Mouse (Mus musculus) midbrain, embryonic 15.5 days (tissue): ENCODE results near the gene Ddx6. TPM values are rescaled to one million over a fixed set of nuclear protein-coding genes. Genes with fewer than 3 reads are reported as not detected.
A peak's percentile ranks its signal among the peaks of the same experiment; 100 is the strongest.

Experiments used
- ATAC-seq: fragments of 200-750 bp; cut with Nextera tagmentation; replicated peaks from 2 replicates; pipeline ENCODE4 v1.8.0; 2017; ENCODE audit warnings: moderate TSS enrichment
- H3K27ac ChIP-seq: fragments of 300-500 bp; sonication (generic); 2 replicates; pipeline ENCODE4 v1.5.1; 2015; ENCODE audit warnings: mild to moderate bottlenecking, inconsistent platforms
- H3K27me3 ChIP-seq: fragments of 300-500 bp; sonication (generic); replicated peaks from 2 replicates; pipeline ENCODE4 v1.6.1; 2015; ENCODE audit warnings: inconsistent platforms
- H3K36me3 ChIP-seq: fragments of 300-500 bp; sonication (generic); replicated peaks from 2 replicates; pipeline ENCODE4 v1.6.1; 2015; ENCODE audit warnings: inconsistent platforms
- H3K4me1 ChIP-seq: fragments of 300-500 bp; sonication (generic); 2 replicates; pipeline ENCODE4 v1.6.1; 2015; ENCODE audit warnings: inconsistent platforms
- H3K4me2 ChIP-seq: fragments of 300-500 bp; sonication (generic); 2 replicates; pipeline ENCODE4 v1.6.1; 2015; ENCODE audit warnings: inconsistent platforms, mild to moderate bottlenecking, moderate library complexity
- H3K4me3 ChIP-seq: fragments of 300-500 bp; sonication (generic); 2 replicates; pipeline ENCODE4 v1.5.1; 2015; ENCODE audit warnings: mild to moderate bottlenecking, inconsistent platforms
- H3K9ac ChIP-seq: fragments of 300-500 bp; sonication (generic); 2 replicates; pipeline ENCODE4 v1.6.1; 2015; ENCODE audit warnings: mild to moderate bottlenecking, inconsistent platforms
- H3K9me3 ChIP-seq: fragments of 300-500 bp; sonication (generic); 2 replicates; pipeline ENCODE4 v1.6.1; 2016; ENCODE audit warnings: inconsistent platforms
- WGBS: fragments of 180-500 bp; shearing (Covaris S2); methylation state at CpG from one replicate; pipeline ENCODE4 v1.1.7; 2015; ENCODE audit warnings: mixed read lengths; 5-methylcytosine and 5-hydroxymethylcytosine counted together
- polyA plus RNA-seq: library from polyadenylated mRNA; unstranded; fragments of >200 nt; fragmentation: Nextera tagmentation; extraction: Ambion mirVana; gene quantifications from 2 replicates; pipeline ENCODE4 v1.2.1, GENCODE M21; 2015

The Ddx6 gene
- polyA plus RNA-seq, 1 experiment from 2014 or later: 22.6 TPM

DNA sequence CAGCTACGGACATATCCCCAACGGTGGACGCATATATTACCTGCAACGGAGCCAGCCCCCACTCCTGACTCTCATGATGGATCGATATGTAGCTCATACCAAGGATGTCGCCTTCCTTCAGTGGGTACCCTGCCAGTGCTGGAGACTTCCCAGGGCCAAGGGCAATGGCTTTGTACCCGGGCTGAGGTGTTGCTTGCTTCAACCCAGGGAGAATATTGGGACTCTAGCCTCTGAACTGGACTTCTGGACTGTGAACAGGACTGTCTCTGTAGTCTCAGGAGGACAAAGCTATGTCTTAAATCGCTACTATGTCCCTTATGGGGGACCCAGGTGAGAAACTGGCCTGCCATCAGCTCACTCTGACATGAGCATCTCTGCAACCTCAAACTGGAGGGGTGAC lies 78.4 kb downstream of the Ddx6 start:
- Histone ChIP-seq H3K4me2 (no peak overlapping the region), H3K9ac (no peak overlapping the region), H3K9me3 (no peaks in the 10 kb centered on the region), H3K4me1 (peaks cover 25% of the 10 kb centered on the region), H3K27me3 (no peaks in the 10 kb centered on the region), H3K4me3 (no peak overlapping the region), H3K27ac (no peak overlapping the region), H3K36me3 (no peaks in the 10 kb centered on the region; the same call in 1 of the 2 replicates)
- 90% methylated on average over 8 of the region's 8 CpGs for WGBS
- no peak for ATAC-seq

DNA sequence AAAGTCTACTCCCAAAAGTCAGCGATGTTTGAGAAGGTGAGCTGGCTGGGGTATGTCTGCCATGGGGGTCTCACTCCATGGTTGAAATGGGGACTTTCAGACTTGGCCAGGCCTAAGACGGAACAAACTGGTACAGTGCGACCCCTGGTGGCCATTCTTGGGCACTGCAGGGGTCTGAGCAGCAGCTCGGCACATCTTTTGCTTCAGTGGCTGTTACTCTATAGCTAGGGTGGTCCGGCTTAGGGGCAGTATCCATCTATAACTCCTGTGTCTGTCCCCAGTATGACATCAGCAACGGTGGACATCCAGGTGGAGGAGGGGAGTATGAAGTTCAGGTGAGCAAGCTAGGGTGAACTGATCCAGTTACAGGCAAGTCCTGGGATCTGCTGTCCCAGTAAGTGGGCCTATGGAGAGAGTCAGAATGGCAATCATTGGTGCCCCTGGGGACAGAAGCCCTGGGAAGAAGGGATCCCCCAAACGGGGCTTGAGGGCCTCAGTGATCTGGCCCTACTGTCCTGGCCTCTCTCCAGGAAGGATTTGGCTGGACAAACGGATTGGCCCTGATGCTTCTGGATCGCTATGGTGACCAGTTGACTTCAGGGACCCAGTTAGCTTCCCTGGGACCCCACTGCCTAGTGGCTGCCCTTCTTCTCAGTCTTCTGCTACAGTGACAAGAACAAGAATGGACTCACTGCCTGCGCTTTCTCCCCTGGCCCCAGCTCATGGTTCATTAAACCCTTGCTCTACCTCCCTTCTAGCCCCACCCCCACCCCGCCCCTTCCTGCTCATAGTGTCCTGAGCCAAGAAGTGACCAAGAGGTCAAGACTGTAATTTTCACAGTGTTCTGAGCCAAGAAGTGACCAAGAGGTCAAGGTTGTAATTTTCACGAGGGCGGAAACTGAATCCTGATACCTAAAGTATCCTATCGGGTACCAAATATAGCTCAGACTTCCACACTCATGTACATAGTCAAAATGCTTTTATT lies 80.9 kb downstream of the Ddx6 start:
- H3K4me1 ChIP-seq: peaks cover 25% of the 10 kb centered on the region
- 33% methylated on average over 14 of the region's 14 CpGs for WGBS
- H3K36me3 ChIP-seq: peaks cover 7% of the 10 kb centered on the region; the same call in 1 of the 2 replicates
- H3K4me3 ChIP-seq: no peak overlapping the region
- no peak overlapping the region for H3K9ac ChIP-seq
- peak overlapping the region; percentile 75 for H3K27ac ChIP-seq
- no peaks in the 10 kb centered on the region for H3K27me3 ChIP-seq
- no peak overlapping the region for H3K4me2 ChIP-seq
- no peaks in the 10 kb centered on the region for H3K9me3 ChIP-seq
- peak; percentile 62 for ATAC-seq

DNA sequence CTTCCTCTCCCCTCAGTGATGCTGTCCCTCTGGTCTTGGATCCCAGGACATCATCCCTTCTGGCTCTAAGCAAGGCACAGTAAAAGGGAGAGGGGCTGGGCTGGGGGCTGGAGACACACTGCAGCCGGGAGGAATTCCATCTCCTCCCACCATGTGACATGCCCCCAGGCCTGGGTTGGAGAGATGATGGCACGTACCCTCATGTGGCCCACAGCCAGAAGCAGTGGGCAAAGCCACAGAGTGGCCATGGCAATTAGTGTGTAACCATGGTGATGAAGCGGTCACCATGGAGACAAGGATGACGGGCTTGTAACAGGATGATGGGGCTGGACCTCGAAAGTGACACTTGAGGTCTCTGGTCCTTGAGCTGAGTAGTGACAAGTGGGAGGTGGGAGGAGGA lies 81.9 kb downstream of the Ddx6 start:
- no peak overlapping the region for H3K9ac ChIP-seq

DNA sequence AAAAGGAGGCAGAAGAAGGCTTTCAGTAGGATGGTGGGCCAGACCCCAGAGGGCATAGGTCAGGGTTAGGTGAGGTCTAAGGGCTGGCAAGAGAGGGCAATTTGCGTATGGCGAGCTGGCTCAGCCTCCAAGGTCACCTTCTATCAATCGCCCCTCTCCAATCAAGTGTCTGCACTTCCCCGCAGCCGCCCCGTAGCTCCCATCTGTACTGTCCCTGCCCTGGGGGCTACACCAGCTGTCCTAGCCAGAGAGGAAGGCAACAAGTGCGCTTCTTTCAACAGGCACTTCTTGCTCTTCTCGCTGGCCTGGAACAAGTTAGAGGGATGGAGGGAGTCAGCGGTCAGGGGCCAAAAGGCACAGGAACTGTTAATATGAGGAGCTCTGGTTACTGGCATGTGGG lies 83.3 kb downstream of the Ddx6 start:
- WGBS: 73% methylated on average over 9 of the region's 9 CpGs
- H3K4me3 ChIP-seq: no peak overlapping the region
- peaks cover 19% of the 10 kb centered on the region; the same call in 1 of the 2 replicates for H3K36me3 ChIP-seq

More for the DNA sequence above, 81.9 kb downstream of the Ddx6 start:
- Histone ChIP-seq H3K27me3 (no peaks in the 10 kb centered on the region), H3K4me2 (no peak overlapping the region), H3K4me3 (no peak overlapping the region), H3K36me3 (peaks cover 14% of the 10 kb centered on the region; the same call in 1 of the 2 replicates), H3K27ac (peak overlapping the region; percentile 75), H3K4me1 (peaks cover 25% of the 10 kb centered on the region), H3K9me3 (no peaks in the 10 kb centered on the region)
- ATAC-seq: peak; percentile 78
- WGBS: 16% methylated on average over 5 of the region's 5 CpGs

More for the DNA sequence above, 83.3 kb downstream of the Ddx6 start:
- no peaks in the 10 kb centered on the region for H3K27me3 ChIP-seq
- no peak overlapping the region for H3K27ac ChIP-seq
- no peak overlapping the region for H3K9ac ChIP-seq
- H3K4me1 ChIP-seq: peaks cover 25% of the 10 kb centered on the region
- H3K9me3 ChIP-seq: no peaks in the 10 kb centered on the region
- no peak overlapping the region for H3K4me2 ChIP-seq
- no peak for ATAC-seq

Other genes with a start within 250 kb of the Ddx6 start
- gene Vps11, start 243.2 kb upstream of the Ddx6 start, polyA plus RNA-seq: 43.3 and 45.7 TPM in 2 replicates
- 28.1 and 29.7 TPM in 2 replicates for gene Hyou1, start 225.4 kb upstream of the Ddx6 start, polyA plus RNA-seq
- gene Slc37a4, start 208.0 kb upstream of the Ddx6 start, polyA plus RNA-seq: 44.6 and 44.9 TPM in 2 replicates
- gene Rps25, start 197.8 kb upstream of the Ddx6 start, polyA plus RNA-seq: 965 and 984 TPM in 2 replicates
- gene Trappc4, start 197.3 kb upstream of the Ddx6 start, polyA plus RNA-seq: 317 and 321 TPM in 2 replicates
- 37.6 and 39.9 TPM in 2 replicates for gene Ccdc84, start 186.3 kb upstream of the Ddx6 start, polyA plus RNA-seq
- not detected in 2 replicates for gene Foxr1, start 163.8 kb upstream of the Ddx6 start, polyA plus RNA-seq
- gene Upk2, start 149.9 kb upstream of the Ddx6 start, polyA plus RNA-seq: not detected in 2 replicates
- gene Bcl9l, start 122.1 kb upstream of the Ddx6 start, polyA plus RNA-seq: 12.5 and 13.0 TPM in 2 replicates
- gene Cxcr5, start 43.0 kb upstream of the Ddx6 start, polyA plus RNA-seq: not detected in 2 replicates
- gene Treh, start 68.3 kb downstream of the Ddx6 start, polyA plus RNA-seq: not detected in 2 replicates
- gene Phldb1, start 130.3 kb downstream of the Ddx6 start, polyA plus RNA-seq: 56.5 and 58.9 TPM in 2 replicates
- 134 and 136 TPM in 2 replicates for gene Arcn1, start 163.0 kb downstream of the Ddx6 start, polyA plus RNA-seq
- 168 and 169 TPM in 2 replicates for gene Ift46, start 163.0 kb downstream of the Ddx6 start, polyA plus RNA-seq
- gene Tmem25, start 194.4 kb downstream of the Ddx6 start, polyA plus RNA-seq: 16.1 and 18.3 TPM in 2 replicates
- 0.41 TPM in 1 of 2 replicates, not detected in the other for gene Ttc36, start 198.2 kb downstream of the Ddx6 start, polyA plus RNA-seq